Mouse (Mus musculus) liver, embryonic 11.5 days (tissue): ENCODE results near the gene Tmem131. TPM values are rescaled to one million over a fixed set of nuclear protein-coding genes. Genes with fewer than 3 reads are reported as not detected.
A peak's percentile ranks its signal among the peaks of the same experiment; 100 is the strongest.

Experiments
- ATAC-seq: fragments of 200-750 bp; cut with Nextera tagmentation; replicated peaks from 2 replicates; pipeline ENCODE4 v1.8.0; 2017; ENCODE audit warnings: moderate number of reproducible peaks, mild to moderate bottlenecking, moderate TSS enrichment, moderate library complexity; ENCODE audit not compliant: low FRiP score
- DNase-seq: peaks from one replicate; pipeline ENCODE4 v3.0.0-alpha.2; 2017; ENCODE audit warnings: low spot score
- H3K27ac ChIP-seq: fragments of 300-500 bp; sonication (generic); 2 replicates; pipeline ENCODE4 v1.5.1; 2014; ENCODE audit warnings: mild to moderate bottlenecking, low read depth, low read length, control low read depth
- H3K27me3 ChIP-seq: fragments of 300-500 bp; sonication (generic); replicated peaks from 2 replicates; pipeline ENCODE4 v1.6.1; 2014; ENCODE audit warnings: low read length, mixed read lengths; ENCODE audit not compliant: control insufficient read depth, insufficient read depth
- H3K36me3 ChIP-seq: fragments of 300-500 bp; sonication (generic); 2 replicates; pipeline ENCODE4 v1.6.1; 2014; ENCODE audit warnings: mild to moderate bottlenecking, low read length, moderate library complexity, mixed read lengths; ENCODE audit not compliant: control insufficient read depth, insufficient read depth
- H3K4me1 ChIP-seq: fragments of 300-500 bp; sonication (generic); replicated peaks from 2 replicates; pipeline ENCODE4 v1.6.1; 2014; ENCODE audit warnings: low read length, mixed read lengths; ENCODE audit not compliant: control insufficient read depth, insufficient read depth
- H3K4me2 ChIP-seq: fragments of 300-500 bp; sonication (generic); 2 replicates; pipeline ENCODE4 v1.6.1; 2014; ENCODE audit warnings: mild to moderate bottlenecking, control low read depth, moderate library complexity
- H3K4me3 ChIP-seq: fragments of 300-500 bp; sonication (generic); 2 replicates; pipeline ENCODE4 v1.5.1; 2014; ENCODE audit warnings: low read depth, low read length, control low read depth
- H3K9ac ChIP-seq: fragments of 300-500 bp; sonication (generic); 2 replicates; pipeline ENCODE4 v1.6.1; 2014; ENCODE audit warnings: low read depth, low read length, control low read depth
- H3K9me3 ChIP-seq: fragments of 300-500 bp; sonication (generic); 2 replicates; pipeline ENCODE4 v1.6.1; 2016; ENCODE audit warnings: low read length, inconsistent platforms, mixed read lengths; ENCODE audit not compliant: control insufficient read depth
- WGBS: fragments of 180-500 bp; shearing (Covaris S2); extraction: QIAGEN DNeasy Blood & Tissue Kit; methylation state at CpG from one replicate; pipeline ENCODE4 v1.1.7; 2014; 5-methylcytosine and 5-hydroxymethylcytosine counted together
- polyA plus RNA-seq: library from polyadenylated mRNA; unstranded; fragments of >200 nt; fragmentation: Nextera tagmentation; extraction: Ambion mirVana; gene quantifications from 2 replicates; pipeline ENCODE4 v1.2.1, GENCODE M21; 2014

Gene Tmem131
- polyA plus RNA-seq, 1 experiment from 2014 or later = 19.1 TPM

DNA sequence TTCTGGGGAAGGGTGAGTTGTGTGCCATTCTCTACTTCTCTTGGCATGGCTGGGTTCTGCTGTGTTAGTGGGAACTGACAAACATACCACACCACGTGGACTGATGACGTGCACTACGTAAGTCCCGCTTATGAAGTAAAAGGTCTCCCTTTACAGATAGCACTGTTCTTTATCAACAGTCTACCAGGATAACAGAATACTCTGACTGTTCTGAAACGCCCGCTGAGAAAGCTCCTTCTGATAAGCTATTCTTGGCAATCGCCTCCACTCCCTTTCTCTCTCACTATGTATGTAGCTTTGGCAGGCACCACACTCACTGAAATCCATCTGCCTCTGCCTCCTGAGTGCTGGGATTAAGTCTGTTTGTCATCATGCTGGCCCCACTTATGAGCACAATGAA, 130.1 kb downstream of the Tmem131 start:
- Histone ChIP-seq H3K27me3 (no peaks in the 10 kb centered on the region), H3K4me2 (no peak overlapping the region), H3K9me3 (no peaks in the 10 kb centered on the region), H3K9ac (no peak overlapping the region), H3K36me3 (peaks cover 26% of the 10 kb centered on the region), H3K4me1 (peaks cover 8% of the 10 kb centered on the region), H3K4me3 (no peak overlapping the region), H3K27ac (no peak overlapping the region)
- 39% methylated on average over 7 of the region's 7 CpGs for WGBS
- ATAC-seq (peak; percentile 86), DNase-seq (no peak)

DNA sequence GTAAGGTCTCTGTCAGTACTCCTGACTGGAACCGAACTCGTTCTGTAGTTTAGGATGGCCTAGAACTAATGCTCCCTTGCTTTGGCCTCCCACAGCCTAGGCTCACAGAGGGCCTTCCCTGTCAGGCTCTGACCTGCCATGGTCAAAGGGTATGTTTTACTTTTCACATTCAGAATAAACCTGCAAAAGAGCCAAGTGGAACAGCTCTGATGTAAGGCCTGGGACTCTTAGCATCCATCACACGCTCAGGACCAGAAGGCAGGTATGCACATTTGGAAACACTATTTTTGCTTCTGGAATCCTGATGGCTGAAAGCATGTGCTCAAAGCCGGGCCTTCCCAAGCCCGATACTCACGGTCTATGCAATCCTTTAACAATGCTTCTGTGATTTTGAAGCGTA, 131.7 kb downstream of the Tmem131 start:
- WGBS = 93% methylated on average over 7 of the region's 7 CpGs
- Histone ChIP-seq H3K9me3 (no peaks in the 10 kb centered on the region), H3K9ac (no peak overlapping the region), H3K27me3 (no peaks in the 10 kb centered on the region), H3K27ac (no peak overlapping the region), H3K4me1 (peaks cover 8% of the 10 kb centered on the region), H3K36me3 (peaks cover 32% of the 10 kb centered on the region), H3K4me3 (no peak overlapping the region), H3K4me2 (no peak overlapping the region)
- ATAC-seq (no peak), DNase-seq (no peak)

DNA sequence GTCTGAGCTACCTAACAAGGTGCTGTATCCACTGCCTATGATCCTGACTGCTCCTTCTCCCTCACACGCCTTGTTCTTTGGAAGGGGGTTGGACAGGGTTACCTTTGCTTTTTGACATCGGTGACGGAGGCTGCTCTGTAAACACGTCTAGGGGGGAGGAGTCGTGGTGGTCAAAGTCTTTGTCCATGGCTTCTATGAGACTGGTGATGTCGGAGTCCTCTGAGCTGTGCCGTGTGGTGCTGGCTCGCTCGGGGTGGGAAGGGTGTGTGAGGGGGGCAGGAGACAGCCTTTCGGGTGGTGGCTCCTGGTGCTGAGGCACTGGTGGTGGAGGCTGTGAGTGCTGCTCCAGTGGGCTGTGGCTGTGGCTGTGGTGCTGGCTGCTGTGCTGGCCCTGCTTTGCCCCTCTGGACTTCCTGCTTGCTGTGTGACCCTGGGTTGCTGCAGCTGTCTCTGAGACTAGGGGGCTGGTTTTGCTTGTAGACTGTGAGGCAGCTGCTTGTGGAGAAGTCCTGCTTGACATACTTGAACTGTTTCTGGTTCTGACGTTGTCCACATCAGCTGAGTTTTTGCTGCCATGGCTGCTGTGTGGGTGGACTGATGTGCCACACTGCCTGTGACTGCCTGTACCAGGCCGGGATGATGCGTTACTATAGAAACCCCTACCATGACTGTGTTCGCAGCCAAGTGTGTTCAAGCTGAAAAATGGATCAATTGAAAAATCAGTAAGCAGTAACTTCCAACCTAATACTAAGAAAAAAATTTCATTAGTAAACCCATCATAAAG, 135.5 kb downstream of the Tmem131 start:
- DNase-seq (no peak), ATAC-seq (peak; percentile 49; the same call in 1 of the 2 replicates)
- Histone ChIP-seq H3K27me3 (no peaks in the 10 kb centered on the region), H3K36me3 (peaks cover 40% of the 10 kb centered on the region), H3K4me1 (no peaks in the 10 kb centered on the region), H3K9ac (no peak overlapping the region), H3K9me3 (no peaks in the 10 kb centered on the region), H3K4me2 (no peak overlapping the region), H3K4me3 (no peak overlapping the region), H3K27ac (no peak overlapping the region)
- 83% methylated on average over 14 of the region's 14 CpGs for WGBS

DNA sequence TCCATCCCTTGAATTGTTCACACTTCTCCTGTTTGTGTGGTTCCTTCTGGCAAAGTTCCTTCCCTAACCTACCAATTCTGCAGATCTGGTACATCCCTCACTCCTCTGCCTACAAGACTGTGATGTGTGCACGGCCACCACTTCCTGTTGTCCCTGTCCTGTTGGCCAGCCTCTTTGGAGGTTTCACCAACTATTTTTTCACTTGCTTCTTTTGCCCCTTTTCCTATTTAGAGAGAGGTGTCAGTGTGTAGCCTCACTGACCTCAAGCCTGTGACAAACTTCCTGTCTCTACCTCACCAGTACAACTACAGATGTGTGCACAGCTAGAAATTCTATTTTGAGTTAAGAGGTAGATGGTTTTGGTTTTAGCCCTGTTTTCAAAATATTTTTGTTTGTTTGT, 136.4 kb downstream of the Tmem131 start:
- no peak for DNase-seq
- 88% methylated on average over 1 of the region's 1 CpGs for WGBS

DNA sequence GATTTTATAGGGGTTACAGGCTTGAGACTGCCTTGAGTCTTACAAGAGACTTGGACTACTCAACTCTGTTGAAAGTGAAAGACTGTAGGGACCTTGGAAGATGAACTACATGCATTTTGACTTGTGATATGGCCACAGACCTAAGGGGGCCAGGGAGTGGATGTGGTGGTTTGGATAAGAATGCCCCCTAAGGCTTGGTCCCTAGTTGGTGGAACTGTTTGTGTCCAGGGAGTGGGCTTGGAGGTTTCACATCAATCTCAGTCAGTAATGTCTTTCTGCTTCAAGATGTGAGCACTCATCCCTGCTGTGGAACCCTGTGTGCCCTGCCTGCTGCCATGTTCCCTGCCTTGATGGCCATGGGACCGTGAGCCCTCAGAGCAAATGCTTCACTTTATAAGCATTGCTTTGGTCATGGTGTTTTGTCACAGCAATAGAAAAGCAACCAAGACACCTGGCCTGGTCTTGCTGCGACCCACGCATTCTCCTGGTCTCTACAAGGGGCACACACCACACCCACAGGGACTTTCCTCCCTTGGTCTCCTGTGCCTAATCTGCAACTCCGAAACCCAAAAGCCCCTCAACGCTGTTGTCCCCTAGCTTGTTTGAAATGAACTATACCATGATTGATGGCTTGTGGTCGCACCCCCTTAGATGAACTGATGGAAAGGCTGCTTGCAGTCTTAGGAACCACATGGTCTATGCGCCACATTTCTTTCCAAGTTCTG, 137.1 kb downstream of the Tmem131 start:
- no peaks in the 10 kb centered on the region for H3K4me1 ChIP-seq
- H3K27ac ChIP-seq = no peak overlapping the region
- H3K9ac ChIP-seq = no peak overlapping the region
- H3K36me3 ChIP-seq = peaks cover 43% of the 10 kb centered on the region
- 95% methylated on average over 7 of the region's 7 CpGs for WGBS
- ATAC-seq = no peak
- no peak overlapping the region for H3K4me3 ChIP-seq
- no peak for DNase-seq
- H3K4me2 ChIP-seq = no peak overlapping the region
- H3K27me3 ChIP-seq = no peaks in the 10 kb centered on the region
- no peaks in the 10 kb centered on the region for H3K9me3 ChIP-seq

More for the DNA sequence above, 136.4 kb downstream of the Tmem131 start:
- H3K36me3 ChIP-seq = peaks cover 40% of the 10 kb centered on the region
- no peaks in the 10 kb centered on the region for H3K27me3 ChIP-seq
- no peaks in the 10 kb centered on the region for H3K9me3 ChIP-seq
- H3K4me3 ChIP-seq = no peak overlapping the region
- no peak overlapping the region for H3K9ac ChIP-seq
- no peaks in the 10 kb centered on the region for H3K4me1 ChIP-seq
- no peak for ATAC-seq
- no peak overlapping the region for H3K4me2 ChIP-seq
- no peak overlapping the region for H3K27ac ChIP-seq

DNA sequence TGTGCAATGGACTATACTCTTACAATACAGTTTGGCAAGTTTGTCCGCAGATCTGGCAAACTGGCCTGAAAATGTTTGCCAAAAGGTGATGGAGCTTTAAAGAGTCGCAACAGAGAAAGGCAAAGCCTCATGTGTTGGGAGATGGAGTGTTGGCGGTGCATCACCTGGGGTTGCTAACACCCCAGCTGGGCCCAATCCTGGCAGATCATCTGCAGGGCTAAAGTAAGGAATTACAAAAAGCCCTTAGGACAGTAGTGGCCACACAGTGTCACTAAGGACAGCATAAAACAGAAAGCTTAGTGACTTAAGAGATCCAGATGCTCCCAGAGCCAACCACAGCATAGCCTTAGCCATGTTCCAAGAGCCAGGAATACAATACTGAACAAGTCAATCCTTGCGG, 138.6 kb downstream of the Tmem131 start:
- H3K9me3 ChIP-seq = no peaks in the 10 kb centered on the region
- no peak overlapping the region for H3K27ac ChIP-seq
- ATAC-seq (no peak), DNase-seq (no peak)
- no peak overlapping the region for H3K9ac ChIP-seq
- no peak overlapping the region for H3K4me2 ChIP-seq
- H3K27me3 ChIP-seq = no peaks in the 10 kb centered on the region
- H3K4me1 ChIP-seq = no peaks in the 10 kb centered on the region
- 97% methylated on average over 4 of the region's 4 CpGs for WGBS
- peaks cover 45% of the 10 kb centered on the region for H3K36me3 ChIP-seq
- no peak overlapping the region for H3K4me3 ChIP-seq

DNA sequence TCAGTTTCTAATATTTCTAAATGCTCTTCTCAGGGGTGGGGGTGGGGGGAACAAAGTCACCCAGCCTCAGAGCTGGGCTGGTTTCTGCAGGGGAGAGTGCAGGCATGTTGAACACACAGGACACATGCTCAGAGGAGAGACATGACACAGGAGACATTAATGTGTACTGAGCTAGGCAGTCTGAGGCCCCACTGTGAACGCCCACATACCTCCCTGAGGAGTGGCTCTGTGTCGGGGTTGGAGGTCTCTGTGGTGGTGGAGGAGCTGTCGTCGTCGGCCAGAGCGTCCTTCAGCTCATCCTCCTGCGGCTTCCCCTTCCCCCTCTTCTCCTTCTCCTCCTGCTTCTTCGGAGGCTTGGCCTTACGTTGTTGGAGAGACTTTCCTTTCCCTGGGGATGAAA, 139.2 kb downstream of the Tmem131 start:
- Histone ChIP-seq H3K9me3 (no peaks in the 10 kb centered on the region), H3K36me3 (peaks cover 50% of the 10 kb centered on the region), H3K9ac (no peak overlapping the region), H3K4me1 (no peaks in the 10 kb centered on the region), H3K27me3 (no peaks in the 10 kb centered on the region), H3K4me2 (no peak overlapping the region), H3K4me3 (no peak overlapping the region), H3K27ac (no peak overlapping the region)
- WGBS = 81% methylated on average over 9 of the region's 9 CpGs
- ATAC-seq (no peak), DNase-seq (no peak)

DNA sequence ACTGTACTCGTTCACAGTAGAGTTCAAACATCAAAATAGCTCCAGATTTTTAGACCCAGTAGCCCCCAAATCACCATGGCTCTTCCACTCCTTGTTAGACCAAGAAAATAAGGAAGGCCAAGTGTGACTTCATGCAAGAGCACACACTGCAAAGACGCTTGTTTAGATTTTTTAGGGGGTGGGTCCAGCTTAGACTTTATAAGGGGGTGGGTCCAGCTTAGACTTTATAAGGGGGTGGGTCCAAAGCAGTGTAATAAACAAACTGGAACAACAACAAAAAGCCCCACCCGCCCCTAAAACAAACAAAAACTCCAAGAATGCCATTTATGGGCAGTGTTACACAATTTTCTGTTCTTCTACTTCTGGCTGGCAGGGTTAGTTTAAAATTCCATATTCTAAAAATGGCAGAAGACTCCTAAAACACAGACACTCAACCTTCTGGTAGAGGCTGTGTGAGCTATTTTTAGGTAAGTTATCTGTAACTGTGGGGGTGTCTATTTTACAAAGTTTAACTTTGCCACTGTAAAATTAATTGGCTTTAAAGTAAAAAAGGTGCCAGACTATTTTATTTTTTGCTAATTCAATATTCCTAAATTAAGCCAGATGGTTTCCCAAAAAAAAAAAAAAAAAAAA, 143.0 kb downstream of the Tmem131 start:
- H3K27ac ChIP-seq = no peak overlapping the region
- 80% methylated on average over 3 of the region's 3 CpGs for WGBS
- no peak for ATAC-seq
- DNase-seq = no peak
- H3K4me1 ChIP-seq = no peaks in the 10 kb centered on the region
- peaks cover 54% of the 10 kb centered on the region for H3K36me3 ChIP-seq
- no peaks in the 10 kb centered on the region for H3K9me3 ChIP-seq
- H3K4me2 ChIP-seq = no peak overlapping the region
- no peak overlapping the region for H3K9ac ChIP-seq
- H3K27me3 ChIP-seq = no peaks in the 10 kb centered on the region
- no peak overlapping the region for H3K4me3 ChIP-seq
